In the genomic region with DNA sequence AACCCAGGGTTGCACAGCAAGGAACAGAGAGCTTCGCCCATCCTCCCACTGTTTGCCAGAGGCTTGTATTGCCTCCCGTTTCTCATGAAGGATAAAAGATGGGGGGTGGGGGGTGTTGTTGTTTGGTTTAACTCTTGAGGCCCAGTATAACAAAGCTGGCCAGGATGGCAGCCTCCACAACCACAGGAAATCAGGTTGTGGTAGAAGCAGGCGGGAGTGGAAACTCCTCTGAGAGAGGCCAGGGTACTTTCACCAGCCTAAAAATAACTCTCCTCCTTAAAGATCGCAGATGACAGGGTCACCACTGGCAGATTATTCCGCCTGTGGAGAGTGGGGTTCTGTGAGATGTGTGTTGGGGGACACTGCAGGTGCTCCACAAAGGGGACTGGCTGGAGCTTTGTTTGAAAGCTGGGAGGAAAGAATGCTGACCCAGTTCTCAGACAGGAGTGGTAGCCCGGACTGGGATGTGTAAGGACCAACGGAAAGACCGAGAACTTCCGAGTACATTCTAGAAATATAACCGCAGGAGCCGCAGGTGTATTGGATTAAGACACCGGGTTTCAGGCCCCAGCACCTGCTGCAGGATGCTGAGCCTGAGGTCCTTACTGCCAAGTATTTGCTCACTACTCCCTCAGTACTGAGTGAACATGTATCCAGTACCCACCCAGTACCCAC, we compare ENCODE assay signal across 24 mouse cellular contexts. TPM values are rescaled to one million over a fixed set of nuclear protein-coding genes. Genes with fewer than 3 reads are reported as not detected.
A peak's percentile ranks its signal among the peaks of the same experiment; 100 is the strongest.
DNase-seq lines count a peak whose midpoint lies in the region; ATAC-seq lines count a peak whose summit lies in the region.
"Had no signal": no experiment of that assay in that cellular context is flagged by ENCODE, and none has a peak within 500 bp of the region (broad histone marks: within the 10 kb centered on the region; RNA-seq: fewer than 3 reads in every experiment).

No protein-coding gene starts in this region.

- no peaks in the 10 kb centered on the region for H3K36me3 ChIP-seq in heart, embryonic 13.5 days
- no peaks in the 10 kb centered on the region for H3K36me3 ChIP-seq in hindbrain, embryonic 11.5 days (ENCODE audit: control insufficient read depth, insufficient read depth, low read length)
- H3K36me3 ChIP-seq in forebrain, embryonic 15.5 days = no peaks in the 10 kb centered on the region
- H3K36me3 ChIP-seq: heart, embryonic 15.5 days; hindbrain, embryonic 13.5 days; intestine, embryonic 15.5 days; kidney, embryonic 15.5 days; midbrain, embryonic 13.5 days had no signal

- no peaks in the 10 kb centered on the region for H3K9me3 ChIP-seq in heart, embryonic 13.5 days
- no peaks in the 10 kb centered on the region for H3K9me3 ChIP-seq in hindbrain, embryonic 11.5 days (ENCODE audit: control insufficient read depth, low read length)
- H3K9me3 ChIP-seq in forebrain, embryonic 15.5 days = no peaks in the 10 kb centered on the region
- H3K9me3 ChIP-seq: heart, embryonic 15.5 days; hindbrain, embryonic 13.5 days; intestine, embryonic 15.5 days; kidney, embryonic 15.5 days; midbrain, embryonic 13.5 days had no signal

- no peak for ATAC-seq in heart, embryonic 13.5 days (ENCODE audit: extremely low read depth, insufficient number of reproducible peaks, low FRiP score, low TSS enrichment)
- no peak for ATAC-seq in hindbrain, embryonic 11.5 days (ENCODE audit: low FRiP score)
- no peak for ATAC-seq in forebrain, embryonic 15.5 days (replicated peaks)
- ATAC-seq: forebrain, postnatal 0 days; intestine, embryonic 15.5 days; lung, postnatal 0 days; midbrain, embryonic 13.5 days had no signal

- no peak overlapping the region for H3K4me3 ChIP-seq in heart, embryonic 13.5 days
- H3K4me3 ChIP-seq in hindbrain, embryonic 11.5 days (ENCODE audit: low read depth, low read length) = no peak overlapping the region
- H3K4me3 ChIP-seq in forebrain, embryonic 15.5 days = no peak overlapping the region
- H3K4me3 ChIP-seq: heart, embryonic 15.5 days; hindbrain, embryonic 13.5 days; intestine, embryonic 15.5 days; kidney, embryonic 15.5 days; midbrain, embryonic 13.5 days had no signal

- intact Hi-C loops in heart, postnatal 36 days (cut with DNase I) = no loop called here

- peaks cover 3% of the 10 kb centered on the region; the same call in 1 of the 2 replicates for H3K27me3 ChIP-seq in heart, embryonic 13.5 days (replicated peaks)
- H3K27me3 ChIP-seq in hindbrain, embryonic 11.5 days (ENCODE audit: control insufficient read depth, insufficient read depth, low read length) = no peaks in the 10 kb centered on the region
- no peaks in the 10 kb centered on the region for H3K27me3 ChIP-seq in forebrain, embryonic 15.5 days
- H3K27me3 ChIP-seq: heart, embryonic 15.5 days; intestine, embryonic 15.5 days; kidney, embryonic 15.5 days had no signal

- no peak for DNase-seq in heart, postnatal 36 days
- DNase-seq in CD4-positive, CD25-positive, alpha-beta regulatory T cell, adult 2 months (ENCODE audit: low read depth, low spot score) = peak; percentile 69
- peak; percentile 80 for DNase-seq in induced T-regulatory cell, adult 2 months (ENCODE audit: low read depth)
- peak; percentile 59 for DNase-seq in thymus, postnatal 14 days
- no peak for DNase-seq in hindbrain, embryonic 11.5 days (ENCODE audit: low spot score)
- no peak for DNase-seq in urinary bladder, adult 2 months (ENCODE audit: low spot score)
- DNase-seq: adrenal gland, postnatal 25 days; B cell, adult 2 months; cerebellum, adult 11-12 months; cerebellum, postnatal 25 days; embryo, embryonic 11 days; forebrain, postnatal 0 days; gastrocnemius, postnatal 36 days; layer of hippocampus, postnatal 36 days; liver; right cerebral cortex, postnatal 14 days had no signal

- H3K27ac ChIP-seq in heart, embryonic 13.5 days (replicated peaks) = no peak overlapping the region; the same call in 1 of the 2 replicates
- H3K27ac ChIP-seq in hindbrain, embryonic 11.5 days (ENCODE audit: low read depth, low read length) = no peak overlapping the region
- no peak overlapping the region for H3K27ac ChIP-seq in forebrain, embryonic 15.5 days (replicated peaks)
- H3K27ac ChIP-seq: heart, embryonic 15.5 days; hindbrain, embryonic 13.5 days; intestine, embryonic 15.5 days; kidney, embryonic 15.5 days; midbrain, embryonic 13.5 days had no signal

- H3K4me2 ChIP-seq in heart, embryonic 13.5 days = 0 out of 2 replicates have a peak overlapping the region, but pooled peaks have one; percentile 11
- H3K4me2 ChIP-seq in hindbrain, embryonic 11.5 days (replicated peaks; ENCODE audit: low read depth, low read length) = no peak overlapping the region
- H3K4me2 ChIP-seq in forebrain, embryonic 15.5 days (replicated peaks) = no peak overlapping the region
- H3K4me2 ChIP-seq: heart, embryonic 15.5 days; hindbrain, embryonic 13.5 days; intestine, embryonic 15.5 days; kidney, embryonic 15.5 days; midbrain, embryonic 13.5 days had no signal

- 48% methylated on average over 12 of the region's 12 CpGs for WGBS in heart, embryonic 13.5 days
- 73% methylated on average over 12 of the region's 12 CpGs for WGBS in hindbrain, embryonic 11.5 days
- 69% methylated on average over 12 of the region's 12 CpGs for WGBS in forebrain, embryonic 15.5 days

- peak overlapping the region; percentile 35; the same call in 1 of the 2 replicates for H3K9ac ChIP-seq in heart, embryonic 13.5 days
- H3K9ac ChIP-seq in hindbrain, embryonic 11.5 days (ENCODE audit: low read depth, low read length) = no peak overlapping the region
- no peak overlapping the region for H3K9ac ChIP-seq in forebrain, embryonic 15.5 days (replicated peaks)
- H3K9ac ChIP-seq: forebrain, postnatal 0 days; heart, embryonic 15.5 days; hindbrain, embryonic 13.5 days; intestine, embryonic 15.5 days; kidney, embryonic 15.5 days; midbrain, embryonic 13.5 days had no signal

- peaks cover 25% of the 10 kb centered on the region for H3K4me1 ChIP-seq in heart, embryonic 13.5 days
- peaks cover 7% of the 10 kb centered on the region for H3K4me1 ChIP-seq in hindbrain, embryonic 11.5 days (replicated peaks; ENCODE audit: control insufficient read depth, insufficient read depth, low read length)
- no peaks in the 10 kb centered on the region for H3K4me1 ChIP-seq in forebrain, embryonic 15.5 days

RNA-seq across cellular contexts. Expression of a gene that starts 42.8 kb away (rescaled TPM):
- polyA plus RNA-seq in heart, embryonic 13.5 days (2015; fragmentation: Nextera tagmentation; extraction: Ambion mirVana) = 288 and 305 TPM in 2 replicates
- 10 to 100 TPM; 58.1 to 63.9 TPM for total RNA-seq in heart, postnatal 36 days (2021)
- 453 and 482 TPM in 2 replicates for polyA plus RNA-seq in hindbrain, embryonic 11.5 days (2014; fragmentation: Nextera tagmentation; extraction: Ambion mirVana)
- 272 and 386 TPM in 2 replicates for polyA plus RNA-seq in urinary bladder, adult 2 months (2012; rRNA removed)
- 87.3 and 98.1 TPM in 2 replicates for polyA plus RNA-seq in forebrain, embryonic 15.5 days (2015; fragmentation: Nextera tagmentation; extraction: Ambion mirVana)

RNA-seq across cellular contexts. Expression of a gene that starts 47.3 kb away (rescaled TPM):
- polyA plus RNA-seq in heart, embryonic 13.5 days (2015; fragmentation: Nextera tagmentation; extraction: Ambion mirVana) = 270 and 324 TPM in 2 replicates
- 100 to 1,000 TPM; 239 to 270 TPM for total RNA-seq in heart, postnatal 36 days (2021)
- polyA plus RNA-seq in hindbrain, embryonic 11.5 days (2014; fragmentation: Nextera tagmentation; extraction: Ambion mirVana) = 350 and 354 TPM in 2 replicates
- polyA plus RNA-seq in urinary bladder, adult 2 months (2012; rRNA removed) = 979 and 1,127 TPM in 2 replicates
- polyA plus RNA-seq in forebrain, embryonic 15.5 days (2015; fragmentation: Nextera tagmentation; extraction: Ambion mirVana) = 302 and 341 TPM in 2 replicates

Comparison
In these comparisons a context has a peak if more than half of its experiments do, and no peak if none do; other contexts are left out.
1. DNase-seq: peak in CD4-positive, CD25-positive, alpha-beta regulatory T cell, adult 2 months (single experiment), induced T-regulatory cell, adult 2 months (single experiment) and thymus, postnatal 14 days (single experiment); none in heart, postnatal 36 days (0 of 2), hindbrain, embryonic 11.5 days (single experiment) and urinary bladder, adult 2 months (single experiment).